Mouse (Mus musculus) stomach, embryonic 14.5 days (tissue): Measurements from ENCODE around the gene Rnf217. TPM values are rescaled to one million over a fixed set of nuclear protein-coding genes. Genes with fewer than 3 reads are reported as not detected.

Source experiments
- ATAC-seq: fragments of 200-750 bp; cut with Nextera tagmentation; 2 replicates; pipeline ENCODE4 v1.8.0; 2017; ENCODE audit warnings: low read depth, moderate TSS enrichment; ENCODE audit not compliant: insufficient number of reproducible peaks, insufficient read depth, low FRiP score
- H3K27ac ChIP-seq: fragments of 300-500 bp; sonication (generic); 2 replicates; pipeline ENCODE4 v1.5.1; 2014; ENCODE audit warnings: mild to moderate bottlenecking, low read length, moderate library complexity, mixed read lengths
- H3K27me3 ChIP-seq: fragments of 300-500 bp; sonication (generic); 2 replicates; pipeline ENCODE4 v1.6.1; 2014; ENCODE audit warnings: low read length, control low read depth, mixed read lengths; ENCODE audit not compliant: control insufficient read depth, insufficient read depth
- H3K36me3 ChIP-seq: fragments of 300-500 bp; sonication (generic); 2 replicates; pipeline ENCODE4 v1.6.1; 2014; ENCODE audit warnings: mild to moderate bottlenecking, control low read depth, low read length, moderate library complexity, mixed read lengths; ENCODE audit not compliant: control insufficient read depth, insufficient read depth
- H3K4me1 ChIP-seq: fragments of 300-500 bp; sonication (generic); 2 replicates; pipeline ENCODE4 v1.6.1; 2014; ENCODE audit warnings: low read length, control low read depth, mixed read lengths; ENCODE audit not compliant: control insufficient read depth, insufficient read depth
- H3K4me2 ChIP-seq: fragments of 300-500 bp; sonication (generic); replicated peaks from 2 replicates; pipeline ENCODE4 v1.6.1; 2014; ENCODE audit warnings: low read depth, low read length, control low read depth
- H3K4me3 ChIP-seq: fragments of 300-500 bp; sonication (generic); 2 replicates; pipeline ENCODE4 v1.5.1; 2014; ENCODE audit warnings: low read depth, low read length, control low read depth
- H3K9ac ChIP-seq: fragments of 300-500 bp; sonication (generic); replicated peaks from 2 replicates; pipeline ENCODE4 v1.6.1; 2014; ENCODE audit warnings: low read depth, mild to moderate bottlenecking, control low read depth, low read length, moderate library complexity, mixed read lengths
- H3K9me3 ChIP-seq: fragments of 300-500 bp; sonication (generic); 2 replicates; pipeline ENCODE4 v1.6.1; 2016; ENCODE audit warnings: low read depth, low read length, control low read depth; ENCODE audit not compliant: control insufficient read depth
- WGBS: fragments of 180-500 bp; shearing (Covaris S2); extraction: QIAGEN DNeasy Blood & Tissue Kit; methylation state at CpG from one replicate; pipeline ENCODE4 v1.1.7; 2014; 5-methylcytosine and 5-hydroxymethylcytosine counted together
- polyA plus RNA-seq: library from polyadenylated mRNA; unstranded; fragments of >200 nt; fragmentation: Nextera tagmentation; extraction: Ambion mirVana; gene quantifications from 2 replicates; pipeline ENCODE4 v1.2.1, GENCODE M21; 2014

Rnf217 gene
- polyA plus RNA-seq, 1 experiment from 2014 or later, result 3.5 TPM

GRCm38 (mm10) chr10:31580722-31581121 lies 28.3 kb downstream of the Rnf217 start:
- H3K36me3 ChIP-seq, result no peaks in the 10 kb centered on the region
- H3K9me3 ChIP-seq, result no peaks in the 10 kb centered on the region
- H3K4me2 ChIP-seq, result no peak overlapping the region
- WGBS, result 90% methylated on average over 4 of the region's 4 CpGs
- no peak overlapping the region for H3K9ac ChIP-seq
- no peak overlapping the region for H3K27ac ChIP-seq
- H3K4me3 ChIP-seq, result no peak overlapping the region
- ATAC-seq, result no peak
- H3K27me3 ChIP-seq, result no peaks in the 10 kb centered on the region
- H3K4me1 ChIP-seq, result no peaks in the 10 kb centered on the region

GRCm38 (mm10) chr10:31580073-31580472 lies 28.9 kb downstream of the Rnf217 start:
- Histone ChIP-seq H3K27me3 (no peaks in the 10 kb centered on the region), H3K4me2 (no peak overlapping the region), H3K9ac (no peak overlapping the region), H3K4me1 (no peaks in the 10 kb centered on the region), H3K36me3 (no peaks in the 10 kb centered on the region), H3K4me3 (no peak overlapping the region), H3K9me3 (no peaks in the 10 kb centered on the region), H3K27ac (no peak overlapping the region)
- no peak for ATAC-seq
- WGBS, result 100% methylated on average over 1 of the region's 1 CpGs

DNA sequence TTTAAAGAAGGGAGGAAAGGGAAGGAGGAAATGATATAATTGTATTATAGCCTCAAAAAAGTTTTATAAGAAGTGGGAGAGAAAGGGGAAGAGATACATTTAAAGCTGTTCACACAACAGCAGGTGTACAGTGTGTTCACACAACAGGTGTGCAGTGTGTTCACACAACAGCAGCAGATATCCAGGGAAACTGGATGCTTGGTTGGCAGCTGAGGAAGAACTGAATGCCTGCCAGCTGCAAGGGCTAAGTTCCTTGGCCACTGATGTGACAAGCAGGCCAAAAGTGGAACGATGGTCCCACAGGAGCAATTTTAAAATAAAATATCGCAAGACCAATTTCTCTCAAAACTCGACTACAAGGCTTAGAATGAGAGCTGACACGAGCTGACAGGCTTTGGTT lies 35.7 kb downstream of the Rnf217 start:
- WGBS, result 89% methylated on average over 4 of the region's 4 CpGs
- Histone ChIP-seq H3K27ac (no peak overlapping the region), H3K4me1 (no peaks in the 10 kb centered on the region), H3K4me3 (no peak overlapping the region), H3K27me3 (no peaks in the 10 kb centered on the region), H3K4me2 (no peak overlapping the region), H3K9me3 (no peaks in the 10 kb centered on the region), H3K9ac (no peak overlapping the region), H3K36me3 (no peaks in the 10 kb centered on the region)
- no peak for ATAC-seq

- H3K4me1 ChIP-seq, result no peaks in the 10 kb centered on the region
- no peak overlapping the region for H3K9ac ChIP-seq
- H3K27me3 ChIP-seq, result no peaks in the 10 kb centered on the region
- WGBS, result 85% methylated on average over 2 of the region's 2 CpGs
- H3K9me3 ChIP-seq, result no peaks in the 10 kb centered on the region
- H3K27ac ChIP-seq, result no peak overlapping the region
- no peak overlapping the region for H3K4me2 ChIP-seq
- H3K4me3 ChIP-seq, result no peak overlapping the region
- no peak for ATAC-seq
- no peaks in the 10 kb centered on the region for H3K36me3 ChIP-seq
Measured at GRCm38 (mm10) chr10:31557311-31557710, 51.7 kb downstream of the Rnf217 start.

- no peak overlapping the region for H3K27ac ChIP-seq
- H3K9ac ChIP-seq, result no peak overlapping the region
- H3K4me3 ChIP-seq, result no peak overlapping the region
- 85% methylated on average over 6 of the region's 6 CpGs for WGBS
- H3K4me1 ChIP-seq, result no peaks in the 10 kb centered on the region
- no peaks in the 10 kb centered on the region for H3K27me3 ChIP-seq
- no peaks in the 10 kb centered on the region for H3K9me3 ChIP-seq
- no peak overlapping the region for H3K4me2 ChIP-seq
- H3K36me3 ChIP-seq, result no peaks in the 10 kb centered on the region
- no peak for ATAC-seq
Measured at GRCm38 (mm10) chr10:31555433-31555960, 53.5 kb downstream of the Rnf217 start.

GRCm38 (mm10) chr10:31553302-31553701 lies 55.7 kb downstream of the Rnf217 start:
- ATAC-seq, result no peak
- Histone ChIP-seq H3K4me3 (no peak overlapping the region), H3K4me1 (no peaks in the 10 kb centered on the region), H3K9ac (no peak overlapping the region), H3K27ac (no peak overlapping the region), H3K27me3 (no peaks in the 10 kb centered on the region), H3K9me3 (no peaks in the 10 kb centered on the region), H3K36me3 (no peaks in the 10 kb centered on the region), H3K4me2 (no peak overlapping the region)
- 81% methylated on average over 4 of the region's 4 CpGs for WGBS

DNA sequence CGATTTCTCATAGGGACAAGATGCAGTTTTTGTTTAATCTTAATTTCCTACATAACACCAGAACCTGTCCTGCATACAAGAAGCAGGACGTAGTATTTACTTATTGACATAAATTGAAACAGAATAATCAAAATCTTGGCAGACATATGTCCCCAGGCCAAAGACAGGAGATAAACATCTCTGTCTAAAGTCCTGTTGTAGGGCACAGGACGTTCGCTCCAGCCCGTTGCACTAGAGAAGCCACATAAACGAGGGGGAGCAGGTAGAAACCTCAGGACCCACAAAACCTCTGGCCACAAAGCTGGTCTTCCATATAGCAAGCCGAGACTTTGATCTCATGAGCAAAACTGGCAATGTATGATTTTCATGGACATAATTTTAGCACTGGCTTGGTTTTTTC lies 57.1 kb downstream of the Rnf217 start:
- Histone ChIP-seq H3K9ac (no peak overlapping the region), H3K27ac (no peak overlapping the region), H3K4me2 (no peak overlapping the region), H3K4me3 (no peak overlapping the region), H3K4me1 (no peaks in the 10 kb centered on the region), H3K9me3 (no peaks in the 10 kb centered on the region), H3K36me3 (no peaks in the 10 kb centered on the region), H3K27me3 (no peaks in the 10 kb centered on the region)
- no peak for ATAC-seq
- WGBS, result 82% methylated on average over 7 of the region's 7 CpGs

DNA sequence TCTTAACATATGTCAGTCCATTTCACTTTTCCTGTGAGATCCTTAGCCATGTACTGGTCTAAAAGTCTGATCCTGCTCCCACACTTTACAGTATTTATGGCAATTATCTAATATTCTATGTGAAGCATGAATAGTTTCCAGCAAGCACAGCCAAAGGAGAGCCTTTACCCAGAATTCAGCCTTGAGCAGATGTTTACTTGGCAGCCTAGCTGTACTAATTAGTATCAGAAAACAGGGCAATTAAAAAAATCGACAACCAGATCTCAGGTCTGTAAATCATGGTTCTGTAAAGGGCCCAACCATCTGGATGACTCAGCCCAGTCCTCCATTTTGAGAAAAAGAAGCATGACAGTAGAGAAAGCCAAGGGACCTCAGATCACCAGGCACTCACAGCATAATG lies 57.6 kb downstream of the Rnf217 start:
- WGBS, result 74% methylated on average over 1 of the region's 1 CpGs
- Histone ChIP-seq H3K4me2 (no peak overlapping the region), H3K27me3 (no peaks in the 10 kb centered on the region), H3K4me3 (no peak overlapping the region), H3K4me1 (no peaks in the 10 kb centered on the region), H3K36me3 (no peaks in the 10 kb centered on the region), H3K27ac (no peak overlapping the region), H3K9ac (no peak overlapping the region), H3K9me3 (no peaks in the 10 kb centered on the region)
- no peak for ATAC-seq

DNA sequence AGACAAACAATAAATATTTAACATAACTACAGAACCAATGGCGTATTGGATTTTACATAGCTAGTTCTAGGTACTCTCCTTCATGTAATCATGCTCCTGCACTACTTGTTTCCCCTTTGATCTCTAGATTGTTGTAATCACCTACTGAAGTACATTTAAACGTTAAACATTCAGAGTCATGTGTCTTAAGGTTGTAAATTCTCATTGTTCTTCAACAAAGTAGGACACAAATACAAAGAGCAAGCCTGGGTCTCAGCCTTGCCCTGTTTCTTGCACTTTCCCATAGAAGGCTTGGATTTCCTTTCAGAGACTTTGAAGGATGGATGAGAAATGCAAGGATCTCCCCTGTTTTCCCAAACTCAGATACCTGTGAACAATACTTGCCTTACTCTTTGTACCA lies 61.8 kb downstream of the Rnf217 start:
- Histone ChIP-seq H3K27me3 (no peaks in the 10 kb centered on the region), H3K4me2 (no peak overlapping the region), H3K36me3 (no peaks in the 10 kb centered on the region), H3K4me3 (no peak overlapping the region), H3K9ac (no peak overlapping the region), H3K9me3 (no peaks in the 10 kb centered on the region), H3K4me1 (no peaks in the 10 kb centered on the region), H3K27ac (no peak overlapping the region)
- WGBS, result 60% methylated on average over 2 of the region's 2 CpGs
- no peak for ATAC-seq
